Mouse (Mus musculus) stomach, postnatal 0 days (tissue): ENCODE data around the gene Ndst4.

Experiments
- CTCF ChIP-seq: IDR thresholded peaks from 2 replicates; pipeline ENCODE4 v1.5.1; 2016; ENCODE audit warnings: antibody characterized with exemption, low read depth, mild to moderate bottlenecking, moderate library complexity
- EP300 ChIP-seq: optimal IDR thresholded peaks from 2 replicates; pipeline ENCODE3; 2016; ENCODE audit warnings: antibody characterized with exemption

DNA sequence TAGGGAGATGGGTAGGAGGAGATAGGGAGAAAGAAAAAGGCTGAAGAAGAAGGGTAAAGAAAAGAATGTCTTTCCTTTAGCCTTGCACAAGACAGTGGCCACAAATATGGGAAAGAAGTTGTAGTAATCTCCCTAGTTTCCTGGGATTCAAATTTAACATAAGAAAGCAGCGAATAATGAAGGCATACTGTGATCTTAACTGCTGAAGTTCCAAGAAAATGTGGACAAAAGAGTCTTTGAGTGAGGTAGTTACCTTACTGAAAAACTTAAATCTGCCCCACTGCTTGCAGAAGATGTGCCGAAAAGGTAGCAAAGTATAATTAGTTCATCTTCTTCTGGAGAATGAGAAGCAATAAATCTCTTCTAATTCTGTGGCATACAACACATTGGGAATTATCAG lies 228.4 kb downstream of the Ndst4 start:
- TF ChIP-seq EP300: no peak
- TF ChIP-seq CTCF: no peak
